Mouse (Mus musculus) CD4-positive helper T cell, adult 2 months (primary cell): ENCODE results near the gene Insl6.
A peak's percentile ranks its signal among the peaks of the same experiment; 100 is the strongest.

ENCODE experiments used
- DNase-seq: peaks from one replicate; pipeline ENCODE4 v3.0.0-alpha.2; 2012; ENCODE audit warnings: low read depth, missing footprints, low spot score

Gene Insl6

DNA sequence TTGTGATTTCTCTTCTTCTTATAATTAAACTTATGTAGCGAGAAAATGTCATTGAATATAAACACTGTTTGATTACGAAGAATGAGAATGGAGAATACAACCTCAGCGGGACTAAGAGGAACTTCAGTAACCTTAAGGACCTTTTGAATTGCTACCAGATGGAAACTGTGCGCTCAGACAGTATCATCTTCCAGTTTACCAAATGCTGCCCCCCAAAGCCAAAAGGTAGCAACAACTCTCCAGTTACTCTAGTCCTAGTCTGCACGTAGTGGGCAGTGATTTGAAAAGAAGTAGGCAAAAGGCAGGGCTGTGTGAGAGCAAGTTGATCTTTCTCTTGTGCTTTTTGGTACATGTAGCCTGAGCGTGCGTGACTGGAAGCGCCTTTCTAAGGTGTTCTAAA is 37.3 kb downstream of the Insl6 start:
- no peak for DNase-seq

DNA sequence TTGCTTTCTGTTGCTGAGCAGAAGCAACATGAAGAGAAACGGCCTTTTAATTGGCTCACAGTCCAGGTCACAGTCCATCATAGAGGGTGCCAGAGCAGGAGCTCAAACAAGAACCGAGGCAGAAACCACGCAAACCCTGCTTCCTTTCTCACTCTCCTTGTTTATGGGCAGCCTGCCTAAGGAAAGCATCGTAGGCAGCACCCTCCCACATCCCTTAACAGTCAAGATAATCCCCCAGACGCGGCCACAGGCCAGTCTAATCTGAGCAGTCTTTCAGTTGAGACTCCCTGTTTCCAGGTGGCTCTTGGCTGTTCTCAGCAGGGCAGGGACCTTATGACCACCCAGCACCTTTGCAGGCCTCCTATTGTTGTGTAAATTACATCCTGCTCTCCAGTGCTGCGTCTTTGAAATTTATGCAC is 39.7 kb downstream of the Insl6 start:
- no peak for DNase-seq

DNA sequence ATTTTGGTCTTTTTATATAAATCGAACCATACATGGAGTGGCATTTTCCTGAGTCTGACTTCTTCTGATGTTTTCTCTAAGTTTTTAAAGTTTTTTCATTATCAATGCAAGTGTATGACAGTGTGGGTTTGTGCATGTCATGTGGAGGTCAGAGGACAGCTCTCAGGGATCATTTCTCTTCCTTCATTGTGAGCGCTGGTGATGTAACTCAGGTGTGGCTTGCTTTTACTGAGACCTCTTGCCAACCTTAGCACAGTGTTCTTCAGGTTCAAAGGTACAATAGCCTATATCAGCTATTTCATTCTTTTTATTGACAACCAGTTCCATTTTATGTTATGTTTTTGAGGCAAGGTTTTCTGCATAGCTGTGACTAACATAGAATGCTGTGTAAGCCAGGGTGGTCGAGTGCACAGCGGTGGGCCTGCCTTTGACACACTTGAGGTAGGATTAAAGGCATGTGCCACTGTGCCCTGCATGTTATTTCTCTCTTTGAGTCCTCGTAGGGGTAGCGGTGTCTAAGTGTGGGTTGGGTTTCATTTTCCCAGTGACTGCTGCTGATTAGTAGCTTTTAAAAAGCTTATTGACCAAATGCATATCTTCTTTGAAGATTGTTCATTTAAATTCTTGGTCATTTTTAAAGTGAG is 46.1 kb downstream of the Insl6 start:
- no peak for DNase-seq

DNA sequence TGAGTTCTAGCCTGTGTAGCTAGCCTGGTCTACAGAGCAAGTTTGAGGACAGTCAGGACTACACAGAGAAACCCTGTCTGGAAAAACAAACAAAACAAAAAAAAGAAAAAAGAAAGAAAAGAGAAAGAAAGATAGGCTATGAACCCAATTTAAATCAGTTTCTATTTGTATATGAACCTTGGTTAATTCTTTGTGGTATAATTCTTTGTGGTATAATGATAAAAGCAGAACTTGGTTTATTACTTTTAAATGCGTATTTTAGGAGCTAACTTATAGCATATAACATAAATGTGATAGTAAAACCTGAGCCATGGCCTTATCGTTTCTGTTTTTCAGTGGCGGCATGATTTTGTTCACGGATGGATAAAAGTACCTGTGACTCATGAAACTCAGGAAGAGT is 48.7 kb downstream of the Insl6 start:
- no peak for DNase-seq

DNA sequence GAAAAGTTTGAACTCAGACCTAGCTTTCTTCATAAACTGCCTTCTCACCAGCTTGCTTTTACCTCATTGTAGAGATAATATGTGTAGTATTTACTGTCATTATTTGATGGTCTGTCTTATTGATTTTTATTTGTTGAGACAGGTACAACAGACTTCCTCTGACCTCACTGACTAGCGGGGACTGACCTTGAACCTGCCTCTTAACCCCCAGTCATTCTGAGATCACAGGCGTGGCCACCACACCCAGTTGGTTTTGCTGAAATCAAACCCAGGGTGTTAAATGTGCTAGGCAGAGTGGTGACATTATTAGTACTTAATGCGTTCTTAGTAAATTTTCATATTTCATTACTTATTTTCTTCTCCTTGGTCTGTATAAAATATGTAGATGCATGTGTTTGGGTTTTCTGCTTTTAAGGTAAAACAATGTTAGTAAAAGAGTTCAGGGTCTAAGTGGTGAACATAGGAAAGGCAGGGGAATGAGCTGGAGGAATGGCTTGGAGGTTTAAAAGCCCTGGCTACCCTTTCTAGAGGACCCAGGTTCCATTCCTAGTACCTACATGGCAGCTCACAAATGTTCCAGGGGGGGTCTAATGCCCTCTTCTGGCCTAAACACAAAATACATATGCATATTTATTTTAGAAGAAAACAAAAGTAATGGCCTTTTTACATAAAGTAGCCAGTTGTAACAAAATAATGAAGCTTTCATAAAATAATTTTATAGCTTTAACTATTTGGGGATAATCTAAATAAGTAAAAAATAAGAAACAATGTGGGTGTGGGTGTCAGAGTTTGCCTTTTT is 52.9 kb downstream of the Insl6 start:
- DNase-seq = peak; percentile 49
